Mouse (Mus musculus) hindbrain, embryonic 15.5 days (tissue): Measurements from ENCODE around the gene Itln1. TPM values are rescaled to one million over a fixed set of nuclear protein-coding genes. Genes with fewer than 3 reads are reported as not detected.
"Not testable (repeated sequence)": the region's sequence is repeated elsewhere in the genome, so short reads cannot be mapped to it uniquely, and the experiment has no call there.

Source experiments
- ATAC-seq: fragments of 200-750 bp; cut with Nextera tagmentation; 2 replicates; pipeline ENCODE4 v1.8.0; 2017; ENCODE audit warnings: low read depth, moderate number of reproducible peaks, moderate TSS enrichment; ENCODE audit not compliant: low FRiP score
- H3K27ac ChIP-seq: fragments of 300-500 bp; sonication (generic); replicated peaks from 2 replicates; pipeline ENCODE4 v1.5.1; 2015; ENCODE audit warnings: mild to moderate bottlenecking, inconsistent platforms
- H3K27me3 ChIP-seq: fragments of 300-500 bp; sonication (generic); 2 replicates; pipeline ENCODE4 v1.6.1; 2015; ENCODE audit warnings: control low read depth, inconsistent platforms
- H3K36me3 ChIP-seq: fragments of 300-500 bp; sonication (generic); 2 replicates; pipeline ENCODE4 v1.6.1; 2015; ENCODE audit warnings: control low read depth, inconsistent platforms
- H3K4me1 ChIP-seq: fragments of 300-500 bp; sonication (generic); replicated peaks from 2 replicates; pipeline ENCODE4 v1.6.1; 2015; ENCODE audit warnings: control low read depth, inconsistent platforms
- H3K4me2 ChIP-seq: fragments of 300-500 bp; sonication (generic); 2 replicates; pipeline ENCODE4 v1.6.1; 2015; ENCODE audit warnings: moderate library complexity, mild to moderate bottlenecking, inconsistent platforms
- H3K4me3 ChIP-seq: fragments of 300-500 bp; sonication (generic); 2 replicates; pipeline ENCODE4 v1.5.1; 2015; ENCODE audit warnings: mild to moderate bottlenecking, inconsistent platforms
- H3K9ac ChIP-seq: fragments of 300-500 bp; sonication (generic); 2 replicates; pipeline ENCODE4 v1.6.1; 2015; ENCODE audit warnings: inconsistent platforms
- H3K9me3 ChIP-seq: fragments of 300-500 bp; sonication (generic); 2 replicates; pipeline ENCODE4 v1.6.1; 2016; ENCODE audit warnings: control low read depth, inconsistent platforms
- WGBS: fragments of 180-500 bp; shearing (Covaris S2); methylation state at CpG from one replicate; pipeline ENCODE4 v1.1.7; 2015; 5-methylcytosine and 5-hydroxymethylcytosine counted together
- polyA plus RNA-seq: library from polyadenylated mRNA; unstranded; fragments of >200 nt; fragmentation: Nextera tagmentation; extraction: Ambion mirVana; gene quantifications from 2 replicates; pipeline ENCODE4 v1.2.1, GENCODE M21; 2015

The Itln1 gene
- polyA plus RNA-seq, 1 experiment from 2014 or later, result not detected

GRCm38 (mm10) chr1:171477123-171477522, 58.0 kb downstream of the Itln1 start:
- Histone ChIP-seq H3K4me1 (no peaks in the 10 kb centered on the region), H3K4me3 (no peak overlapping the region), H3K9ac (no peak overlapping the region), H3K27ac (no peak overlapping the region), H3K27me3 (no peaks in the 10 kb centered on the region), H3K4me2 (no peak overlapping the region), H3K9me3 (no peaks in the 10 kb centered on the region), H3K36me3 (no peaks in the 10 kb centered on the region)
- 76% methylated on average over 8 of the region's 8 CpGs for WGBS
- ATAC-seq, result no peak

GRCm38 (mm10) chr1:171473920-171474640, 61.0 kb downstream of the Itln1 start:
- no peak overlapping the region for H3K4me3 ChIP-seq
- H3K36me3 ChIP-seq, result no peaks in the 10 kb centered on the region
- H3K4me2 ChIP-seq, result no peak overlapping the region
- no peaks in the 10 kb centered on the region for H3K9me3 ChIP-seq
- H3K27ac ChIP-seq, result no peak overlapping the region
- 0 out of 2 replicates have a peak, but pooled peaks cover 2% of the 10 kb centered on the region for H3K27me3 ChIP-seq
- ATAC-seq, result no peak
- no peaks in the 10 kb centered on the region for H3K4me1 ChIP-seq
- no peak overlapping the region for H3K9ac ChIP-seq
- WGBS, result 82% methylated on average over 9 of the region's 9 CpGs

- Histone ChIP-seq H3K4me2 (no peak overlapping the region), H3K4me1 (no peaks in the 10 kb centered on the region), H3K4me3 (no peak overlapping the region), H3K27ac (no peak overlapping the region), H3K27me3 (0 out of 2 replicates have a peak, but pooled peaks cover 2% of the 10 kb centered on the region), H3K36me3 (no peaks in the 10 kb centered on the region), H3K9me3 (no peaks in the 10 kb centered on the region), H3K9ac (no peak overlapping the region)
- WGBS, result 80% methylated on average over 4 of the region's 4 CpGs
- ATAC-seq, result no peak
Observed at GRCm38 (mm10) chr1:171473506-171473905, 61.6 kb downstream of the Itln1 start.

GRCm38 (mm10) chr1:171471941-171472340, 63.2 kb downstream of the Itln1 start:
- not testable (repeated sequence) for H3K27ac ChIP-seq, ATAC-seq, H3K4me2 ChIP-seq, H3K9ac ChIP-seq, H3K9me3 ChIP-seq, H3K27me3 ChIP-seq, H3K4me1 ChIP-seq, H3K4me3 ChIP-seq, H3K36me3 ChIP-seq
- WGBS, result 94% methylated on average over 8 of the region's 8 CpGs

- ATAC-seq, result no peak
- H3K36me3 ChIP-seq, result no peaks in the 10 kb centered on the region
- no peak overlapping the region for H3K4me3 ChIP-seq
- WGBS, result 48% methylated on average over 1 of the region's 1 CpGs
- no peak overlapping the region for H3K9ac ChIP-seq
- H3K4me1 ChIP-seq, result no peaks in the 10 kb centered on the region
- no peak overlapping the region for H3K4me2 ChIP-seq
- no peaks in the 10 kb centered on the region for H3K9me3 ChIP-seq
- no peak overlapping the region for H3K27ac ChIP-seq
- H3K27me3 ChIP-seq, result 0 out of 2 replicates have a peak, but pooled peaks cover 2% of the 10 kb centered on the region
Observed at GRCm38 (mm10) chr1:171471452-171471851, 63.6 kb downstream of the Itln1 start.

GRCm38 (mm10) chr1:171470896-171471295, 64.2 kb downstream of the Itln1 start:
- Histone ChIP-seq H3K27ac (no peak overlapping the region), H3K4me2 (no peak overlapping the region), H3K36me3 (no peaks in the 10 kb centered on the region), H3K4me1 (no peaks in the 10 kb centered on the region), H3K27me3 (0 out of 2 replicates have a peak, but pooled peaks cover 2% of the 10 kb centered on the region), H3K9me3 (no peaks in the 10 kb centered on the region), H3K4me3 (no peak overlapping the region), H3K9ac (no peak overlapping the region)
- no peak for ATAC-seq
- WGBS, result 95% methylated on average over 5 of the region's 5 CpGs

- Histone ChIP-seq H3K36me3 (no peaks in the 10 kb centered on the region), H3K27ac (no peak overlapping the region), H3K27me3 (0 out of 2 replicates have a peak, but pooled peaks cover 2% of the 10 kb centered on the region), H3K4me2 (peak overlapping the region; percentile 20; the same call in 1 of the 2 replicates), H3K9ac (no peak overlapping the region), H3K9me3 (no peaks in the 10 kb centered on the region), H3K4me3 (no peak overlapping the region), H3K4me1 (no peaks in the 10 kb centered on the region)
- ATAC-seq, result no peak
- 31% methylated on average over 7 of the region's 7 CpGs for WGBS
Observed at GRCm38 (mm10) chr1:171470371-171470871, 64.7 kb downstream of the Itln1 start.

GRCm38 (mm10) chr1:171469678-171470077, 65.4 kb downstream of the Itln1 start:
- H3K4me3 ChIP-seq, result no peak overlapping the region
- H3K4me2 ChIP-seq, result no peak overlapping the region
- ATAC-seq, result no peak
- no peaks in the 10 kb centered on the region for H3K9me3 ChIP-seq
- H3K4me1 ChIP-seq, result no peaks in the 10 kb centered on the region
- no peaks in the 10 kb centered on the region for H3K36me3 ChIP-seq
- no peak overlapping the region for H3K27ac ChIP-seq
- H3K9ac ChIP-seq, result no peak overlapping the region
- 97% methylated on average over 3 of the region's 3 CpGs for WGBS
- 0 out of 2 replicates have a peak, but pooled peaks cover 2% of the 10 kb centered on the region for H3K27me3 ChIP-seq

Other genes starting within 250 kb of the Itln1 start
- gene Usp21, start 247.3 kb downstream of the Itln1 start, polyA plus RNA-seq, result 99.8 and 106 TPM in 2 replicates
- gene Ufc1, start 240.3 kb downstream of the Itln1 start, polyA plus RNA-seq, result 109 and 110 TPM in 2 replicates
- 47.3 and 51.6 TPM in 2 replicates for gene Dedd, start 206.1 kb downstream of the Itln1 start, polyA plus RNA-seq
- gene Nit1, start 189.6 kb downstream of the Itln1 start, polyA plus RNA-seq, result 51.4 and 52.1 TPM in 2 replicates
- 139 and 153 TPM in 2 replicates for gene Pfdn2, start 189.6 kb downstream of the Itln1 start, polyA plus RNA-seq
- 2.5 and 3.3 TPM in 2 replicates for gene Klhdc9, start 174.5 kb downstream of the Itln1 start, polyA plus RNA-seq
- 3.1 and 3.5 TPM in 2 replicates for gene Nectin4, start 165.2 kb downstream of the Itln1 start, polyA plus RNA-seq
- gene Arhgap30, start 146.3 kb downstream of the Itln1 start, polyA plus RNA-seq, result 0.60 and 0.87 TPM in 2 replicates
- gene Usf1, start 124.0 kb downstream of the Itln1 start, polyA plus RNA-seq, result 168 and 172 TPM in 2 replicates
- 5.4 and 6.6 TPM in 2 replicates for gene Tstd1, start 116.4 kb downstream of the Itln1 start, polyA plus RNA-seq
- gene F11r, start 97.8 kb downstream of the Itln1 start, polyA plus RNA-seq, result 14.1 and 14.2 TPM in 2 replicates
- 27.6 and 30.9 TPM in 2 replicates for gene Alyref2, start 31.8 kb downstream of the Itln1 start, polyA plus RNA-seq
- gene Cd244a, start 23.9 kb upstream of the Itln1 start, polyA plus RNA-seq, result 0.09 TPM in 1 of 2 replicates, not detected in the other
- gene Ly9, start 72.1 kb upstream of the Itln1 start, polyA plus RNA-seq, result 0.16 and 0.18 TPM in 2 replicates
- 0.29 TPM in 1 of 2 replicates, not detected in the other for gene Slamf7, start 117.7 kb upstream of the Itln1 start, polyA plus RNA-seq
- 0.96 and 1.5 TPM in 2 replicates for gene Cd48, start 146.7 kb upstream of the Itln1 start, polyA plus RNA-seq
- gene Slamf1, start 231.8 kb upstream of the Itln1 start, polyA plus RNA-seq, result 0.16 and 0.22 TPM in 2 replicates